Mouse (Mus musculus) CD4-positive, CD25-positive, alpha-beta regulatory T cell, adult 4 months (primary cell): ENCODE data around the gene Thada. TPM values are rescaled to one million over a fixed set of nuclear protein-coding genes. Genes with fewer than 3 reads are reported as not detected.

Source experiments
- ATAC-seq: one replicate; pipeline ENCODE4 v1.8.0; 2017
- polyA plus RNA-seq, 2 experiments: library from polyadenylated mRNA; unstranded; fragments of 100-300 nt; shearing (Covaris generic); gene quantifications; one replicate each; pipeline ENCODE4 v1.2.1; 2017

The Thada gene
- polyA plus RNA-seq, 2 experiments from 2014 or later = 83.1 to 129 TPM

DNA sequence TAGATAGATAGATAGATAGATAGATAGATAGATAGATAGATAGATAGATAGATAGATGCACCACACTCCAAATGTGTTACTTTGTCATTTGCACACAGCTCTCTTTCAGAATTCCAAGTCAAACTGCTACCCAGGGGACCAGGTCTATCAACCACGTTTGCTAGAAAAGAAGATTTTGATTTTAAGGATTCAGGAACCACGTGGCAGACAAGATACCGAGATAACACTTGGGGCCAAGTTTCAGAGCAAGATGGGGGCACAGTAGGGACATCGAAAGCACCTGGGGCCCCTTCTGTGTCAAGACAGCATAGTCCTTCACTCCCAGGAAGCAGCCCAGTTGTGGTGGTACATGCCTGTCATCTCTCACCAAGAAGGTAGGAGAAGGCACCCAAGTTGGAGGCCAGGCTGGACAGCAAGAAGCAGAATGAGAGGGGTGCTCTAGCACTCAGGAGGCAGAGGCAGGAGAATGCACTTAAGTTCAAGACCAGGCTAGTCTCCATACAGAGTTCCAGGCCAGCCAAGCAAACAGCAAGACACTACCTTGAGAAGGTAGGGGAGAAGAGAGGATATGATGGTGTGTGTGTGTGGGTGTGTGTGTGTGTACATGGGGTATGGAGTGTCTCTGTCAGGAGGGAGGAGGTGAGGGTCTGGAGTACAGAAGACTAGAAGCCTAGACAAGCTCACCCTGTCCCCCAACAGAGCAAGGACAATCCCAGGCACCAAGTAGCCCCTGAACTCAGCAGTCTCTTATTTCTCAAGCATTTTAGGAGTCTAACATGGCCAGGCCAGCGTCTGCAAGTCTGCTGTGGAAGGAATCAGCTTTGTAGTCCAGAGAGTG, 321.0 kb downstream of the Thada start:
- no peak for ATAC-seq

DNA sequence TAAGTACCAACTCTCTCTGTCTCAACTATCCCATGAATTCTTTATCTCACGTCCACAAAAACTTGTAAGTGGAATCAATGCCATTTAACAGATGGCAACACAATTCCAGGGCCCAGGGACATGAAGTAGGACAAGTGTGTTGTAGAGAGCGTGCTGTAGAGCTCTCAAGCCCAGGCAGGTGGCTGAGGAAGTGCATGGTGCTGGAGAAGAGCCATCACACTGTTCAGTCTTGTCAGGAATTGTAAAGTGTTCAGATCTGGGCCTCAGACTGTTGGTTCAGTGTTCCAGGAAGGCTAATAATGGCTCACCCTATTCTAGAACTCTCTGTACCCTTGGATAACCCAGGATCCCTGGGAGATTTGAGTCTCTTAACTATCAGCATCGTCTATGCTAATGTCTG, 321.9 kb downstream of the Thada start:
- ATAC-seq = no peak

DNA sequence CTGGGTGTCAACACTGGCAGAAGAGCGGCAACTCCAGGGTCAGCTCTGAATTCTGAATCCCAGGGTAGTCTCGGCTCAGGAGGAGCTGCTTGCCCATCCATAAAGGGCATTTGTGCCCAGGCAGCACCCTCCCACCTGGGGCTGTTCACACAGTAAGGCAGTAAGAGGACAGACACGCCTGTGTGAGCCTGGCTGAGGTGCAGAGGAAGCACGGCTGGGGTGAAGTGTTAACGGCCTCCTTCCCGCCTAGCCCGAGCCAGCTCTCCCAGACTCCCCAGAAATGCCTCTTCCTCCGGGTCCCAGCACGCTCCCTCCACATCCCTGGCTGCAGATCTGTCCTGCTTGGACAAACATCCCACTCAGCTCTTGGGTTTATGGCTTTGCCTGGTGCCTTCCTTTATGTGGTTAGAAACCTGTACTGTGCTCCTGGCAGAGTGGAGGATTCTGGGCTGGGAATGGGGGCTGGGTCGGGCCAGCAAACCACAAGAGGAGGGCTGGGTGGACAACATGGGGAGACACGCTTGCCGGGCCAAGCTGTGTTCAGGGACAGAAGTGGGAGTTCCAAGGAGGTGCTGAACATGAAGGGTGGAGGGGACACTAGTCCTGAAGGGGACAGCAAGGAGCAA, 322.7 kb downstream of the Thada start:
- no peak for ATAC-seq

DNA sequence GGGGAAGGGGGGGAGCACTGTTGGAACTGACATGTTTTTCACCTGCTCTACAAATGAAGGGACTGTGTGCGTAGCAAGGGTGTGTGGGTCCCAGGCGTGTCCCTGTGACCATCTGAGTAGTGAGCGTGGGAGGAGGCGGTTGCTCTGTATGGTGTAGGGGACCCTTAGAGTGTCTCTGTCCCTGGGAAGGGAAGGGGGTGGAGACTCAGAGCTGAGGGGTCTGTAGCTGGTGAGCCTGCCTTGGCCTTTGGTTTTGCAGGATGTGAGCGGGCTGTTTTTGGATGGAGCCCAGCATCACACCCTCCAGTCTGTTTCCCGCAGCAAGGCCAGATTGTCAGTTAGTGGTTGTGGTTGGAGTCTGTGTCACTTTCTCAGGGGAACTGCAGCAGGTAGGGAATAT, 324.3 kb downstream of the Thada start:
- no peak for ATAC-seq

DNA sequence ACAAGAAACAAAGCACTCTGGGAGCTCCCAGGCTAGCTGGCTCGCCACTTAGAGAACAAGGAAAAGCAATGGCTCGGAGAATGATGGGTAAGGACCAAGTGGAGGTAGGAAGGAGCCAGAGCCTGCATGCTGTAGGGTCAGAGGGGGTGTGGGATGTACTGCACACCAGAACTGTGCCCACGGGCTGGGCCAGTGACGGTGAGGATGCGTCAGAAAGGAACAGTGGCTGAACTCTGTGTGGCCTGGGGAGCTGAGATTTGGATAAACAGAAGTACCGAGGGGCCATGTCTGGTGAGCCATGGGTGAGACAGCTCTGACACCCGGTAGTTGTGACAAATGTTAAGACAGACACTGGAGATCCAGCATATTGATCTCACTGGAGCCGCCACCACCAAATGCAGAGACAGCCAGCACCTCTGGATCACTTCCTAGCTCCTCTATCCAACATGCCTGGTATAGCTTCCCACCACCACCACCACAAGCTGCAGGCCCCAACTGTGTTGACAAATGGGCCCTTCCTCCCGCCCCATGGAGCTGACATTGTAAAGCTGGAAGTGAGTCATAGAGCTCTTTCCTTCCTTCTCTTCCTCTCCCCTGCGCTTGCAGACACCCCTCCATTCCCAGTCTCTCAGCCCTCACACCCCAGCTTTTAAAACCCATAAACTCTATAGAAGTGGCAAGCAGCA, 325.0 kb downstream of the Thada start:
- ATAC-seq = no peak

Other genes starting within 250 kb of the Thada start
- not detected for gene Plekhh2, start 45.7 kb upstream of the Thada start, polyA plus RNA-seq
- gene Dync2li1, start 160.3 kb upstream of the Thada start, polyA plus RNA-seq = 1 to 10 TPM; 1.1 to 2.0 TPM
- gene Abcg8, start 210.1 kb upstream of the Thada start, polyA plus RNA-seq = not detected
- not detected for gene Abcg5, start 216.8 kb upstream of the Thada start, polyA plus RNA-seq